Mouse (Mus musculus): ENCODE data around the gene Pla2g4a.

DNA sequence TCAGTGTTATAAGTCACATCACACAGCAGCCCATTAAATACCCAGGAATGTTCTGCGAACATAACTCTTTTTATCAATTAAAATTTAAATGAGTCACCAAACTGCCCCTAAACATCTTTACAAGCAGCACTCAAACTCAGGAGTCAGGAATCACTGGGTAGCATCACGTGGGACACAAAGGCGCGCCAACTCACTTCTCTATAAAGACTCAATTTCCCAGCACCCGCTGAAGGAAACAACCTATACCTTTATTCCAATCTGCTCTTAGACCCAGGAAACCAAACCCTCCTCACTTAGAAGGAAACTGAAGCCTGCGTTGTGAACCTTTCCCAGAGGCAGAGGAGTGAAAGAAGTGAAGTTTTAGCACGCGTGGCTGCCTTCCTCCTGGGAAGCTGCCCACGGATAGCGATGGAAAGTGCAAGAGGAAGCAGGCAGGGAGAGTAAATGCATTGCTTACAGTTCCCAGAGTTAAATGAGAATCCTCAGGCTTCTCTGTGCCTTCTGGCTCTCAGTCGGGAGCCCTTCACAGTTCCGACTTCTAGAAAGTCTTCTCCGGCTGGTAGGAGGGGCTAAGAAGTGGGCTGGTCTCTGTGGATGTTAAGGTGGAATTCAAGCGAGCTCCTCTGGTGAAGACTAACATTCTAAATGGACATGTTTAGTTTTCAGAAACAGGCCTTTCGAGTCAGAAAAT lies at the start of gene Pla2g4a:
- TF ChIP-seq CTCF (IDR thresholded peaks at IDR 0.05; ENCODE audit: insufficient read depth, low read length) (no peak), POLR2A (IDR thresholded peaks at IDR 0.05; ENCODE audit: borderline replicate concordance, extremely low read depth, low read depth, low read length) (no peak)
